Mouse (Mus musculus): Measurements from ENCODE around the gene Cdk2.

- TF ChIP-seq EP300 (IDR thresholded peaks at IDR 0.05; ENCODE audit: low read depth in 1 of 2, low read length in 2 of 2) (no peak), POLR2AphosphoS2 (IDR thresholded peaks at IDR 0.05; ENCODE audit: low read length) (no peak), MAFK (IDR thresholded peaks at IDR 0.05; ENCODE audit: borderline replicate concordance, low read depth, low read length) (no peak), MYB (IDR thresholded peaks at IDR 0.05; ENCODE audit: low read depth, low read length) (no peak), GATA1 (IDR thresholded peaks at IDR 0.05; ENCODE audit: low read depth, low read length) (no peak)
Measured at GRCm38 (mm10) chr10:128731992-128732391, 27.2 kb upstream of the Cdk2 start.
